Comparison of ENCODE assay signal across 8 mouse cellular contexts in the genomic region with DNA sequence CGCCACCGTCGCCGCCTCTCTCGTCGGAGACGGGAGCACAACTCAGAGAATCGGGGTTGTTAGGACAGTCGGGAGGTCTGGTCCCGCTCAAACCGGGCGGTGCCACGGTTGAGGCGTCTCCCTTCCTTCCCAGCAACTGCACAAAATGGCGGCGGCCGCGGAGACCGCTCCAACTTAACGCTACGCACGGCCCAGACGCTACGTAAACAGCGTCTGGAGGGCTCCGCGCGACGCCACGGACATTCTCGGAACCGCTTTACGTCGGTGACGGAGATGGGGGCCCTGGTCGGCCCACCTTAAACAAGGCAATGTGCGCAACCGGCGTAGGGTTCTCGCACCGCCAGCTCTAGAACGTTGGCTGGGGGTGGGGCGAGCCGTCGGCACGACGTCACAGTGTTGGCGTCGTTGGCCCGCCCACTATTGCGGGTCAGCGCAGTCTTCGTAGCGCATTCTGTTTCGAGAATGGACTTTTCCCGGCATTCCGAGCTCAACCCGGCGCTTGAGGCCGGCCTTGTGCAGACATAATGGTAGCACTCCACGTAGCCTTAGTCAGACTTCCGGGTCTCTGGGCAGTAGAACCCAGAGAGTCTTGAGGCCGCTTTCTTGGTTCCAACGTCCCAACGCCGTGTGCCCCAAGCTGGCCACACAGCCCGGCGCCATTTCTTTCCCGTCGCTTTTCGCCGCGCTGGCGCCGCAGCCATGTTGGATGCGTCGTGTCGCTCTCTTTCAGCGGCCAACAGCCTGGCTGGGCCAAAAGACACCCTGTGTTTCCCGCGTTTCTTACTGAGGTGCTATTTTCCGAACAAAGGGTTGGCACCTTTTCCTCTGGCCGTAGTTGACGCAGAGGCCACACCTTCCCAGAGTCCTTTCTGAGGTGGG. TPM values are rescaled to one million over a fixed set of nuclear protein-coding genes. Genes with fewer than 3 reads are reported as not detected.
DNase-seq lines count a peak whose midpoint lies in the region; ATAC-seq lines count a peak whose summit lies in the region.

TSS of gene Ddx17 (minus strand) at position 332 of the 879 bp plus-strand sequence.

- peaks cover 25% of the 10 kb centered on the region for H3K36me3 ChIP-seq in hindbrain, embryonic 13.5 days

- 2% methylated on average over 81 of the region's 84 CpGs for whole genome bisulfite sequencing in hindbrain, embryonic 13.5 days

- H3K9ac ChIP-seq in hindbrain, embryonic 13.5 days = peak within 1 kb of the TSS; percentile 98

- H3K9me3 ChIP-seq in hindbrain, embryonic 13.5 days = no peaks in the 10 kb centered on the region

- H3K27me3 ChIP-seq in hindbrain, embryonic 13.5 days = peaks cover 6% of the 10 kb centered on the region; the same call in 1 of the 2 replicates

- peak; percentile 98 for ATAC-seq in hindbrain, embryonic 13.5 days (ENCODE audit: low FRiP score)

- H3K4me1 ChIP-seq in hindbrain, embryonic 13.5 days (replicated peaks) = peaks cover 37% of the 10 kb centered on the region

- peak within 1 kb of the TSS; percentile 89 for H3K4me3 ChIP-seq in hindbrain, embryonic 13.5 days

- peak within 1 kb of the TSS; percentile 81 for H3K4me2 ChIP-seq in hindbrain, embryonic 13.5 days

- peak within 1 kb of the TSS; percentile 99 for H3K27ac ChIP-seq in hindbrain, embryonic 13.5 days

- peak; percentile 99 for DNase-seq in NIH3T3 (ENCODE audit: low read depth)
- peak; percentile 99 for DNase-seq in cerebellum, postnatal 10 days
- DNase-seq in frontal cortex, postnatal 14 days (ENCODE audit: low spot score in 2 of 2) = peak; percentile 97 to 99
- DNase-seq in layer of hippocampus, postnatal 25 days (ENCODE audit: extremely low spot score in 1 of 2, low spot score in 1 of 2) = peak; percentile 100
- DNase-seq in lung, postnatal 25 days (ENCODE audit: low spot score) = peak; percentile 97
- DNase-seq in retina, embryonic 14.5 days (ENCODE audit: low spot score) = peak; percentile 99
- peak; percentile 99 for DNase-seq in thymus, postnatal 4 days

RNA-seq across cellular contexts. Expression of gene Ddx17, which starts in this region (rescaled TPM):
- polyA plus RNA-seq in hindbrain, embryonic 13.5 days (2015; fragmentation: Nextera tagmentation; extraction: Ambion mirVana) = 59.2 and 61.0 TPM in 2 replicates
- 100 to 1,000 TPM; 275 to 348 TPM for total RNA-seq in layer of hippocampus, postnatal 25 days (2021)

Comparison
In these comparisons a context has a peak if more than half of its experiments do, and no peak if none do; other contexts are left out.
1. Peak in every context shown above with its lines: DNase-seq, ATAC-seq, H3K4me3 ChIP-seq and H3K27ac ChIP-seq.